Mouse (Mus musculus) olfactory bulb, adult 2 months (tissue): ENCODE results near the gene Foxred1.

ENCODE experiments used
- CTCF ChIP-seq: fragments of 200-500 bp; IDR thresholded peaks from 2 replicates; pipeline ENCODE4 v1.5.1; 2012; ENCODE audit warnings: low read depth, mild to moderate bottlenecking, low read length, moderate library complexity; ENCODE audit not compliant: insufficient read depth
- POLR2A ChIP-seq: fragments of 200-500 bp; IDR thresholded peaks from 2 replicates; pipeline ENCODE4 v1.6.1; 2012; ENCODE audit warnings: mild to moderate bottlenecking, low read depth, low read length, moderate library complexity; ENCODE audit not compliant: insufficient read depth

GRCm38 (mm10) chr9:35187351-35187903 is 23.4 kb downstream of the Foxred1 start:
- TF ChIP-seq POLR2A (no peak), CTCF (no peak)
